Mouse (Mus musculus) limb, embryonic 11.5 days (tissue): ENCODE measurements around the gene Gorasp2. TPM values are rescaled to one million over a fixed set of nuclear protein-coding genes. Genes with fewer than 3 reads are reported as not detected.

Experiments used
- ATAC-seq: fragments of 200-750 bp; cut with Nextera tagmentation; 2 replicates; pipeline ENCODE4 v1.8.0; 2017; ENCODE audit warnings: low read depth; ENCODE audit not compliant: insufficient number of reproducible peaks, low FRiP score, low TSS enrichment
- DNase-seq: peaks from one replicate; pipeline ENCODE4 v3.0.0-alpha.2; 2015; ENCODE audit warnings: low spot score
- H3K27ac ChIP-seq: fragments of 300-500 bp; sonication (generic); replicated peaks from 2 replicates; pipeline ENCODE4 v1.5.1; 2014; ENCODE audit warnings: low read depth, mild to moderate bottlenecking, low read length
- H3K27me3 ChIP-seq: fragments of 300-500 bp; sonication (generic); 2 replicates; pipeline ENCODE4 v1.6.1; 2014; ENCODE audit warnings: mild to moderate bottlenecking, low read length, mixed read lengths; ENCODE audit not compliant: control insufficient read depth, insufficient read depth
- H3K36me3 ChIP-seq: fragments of 300-500 bp; sonication (generic); 2 replicates; pipeline ENCODE4 v1.6.1; 2014; ENCODE audit warnings: mild to moderate bottlenecking, low read length, moderate library complexity, mixed read lengths; ENCODE audit not compliant: control insufficient read depth, insufficient read depth
- H3K4me1 ChIP-seq: fragments of 300-500 bp; sonication (generic); 2 replicates; pipeline ENCODE4 v1.6.1; 2014; ENCODE audit warnings: low read length, mixed read lengths; ENCODE audit not compliant: control insufficient read depth, insufficient read depth
- H3K4me2 ChIP-seq: fragments of 300-500 bp; sonication (generic); 2 replicates; pipeline ENCODE4 v1.6.1; 2014; ENCODE audit warnings: low read depth, mild to moderate bottlenecking, moderate library complexity; ENCODE audit not compliant: severe bottlenecking
- H3K4me3 ChIP-seq: fragments of 300-500 bp; sonication (generic); 2 replicates; pipeline ENCODE4 v1.5.1; 2014; ENCODE audit warnings: low read depth, low read length
- H3K9ac ChIP-seq: fragments of 300-500 bp; sonication (generic); 2 replicates; pipeline ENCODE4 v1.6.1; 2014; ENCODE audit warnings: mild to moderate bottlenecking, low read length
- H3K9me3 ChIP-seq: fragments of 300-500 bp; sonication (generic); 2 replicates; pipeline ENCODE4 v1.6.1; 2016; ENCODE audit warnings: low read length; ENCODE audit not compliant: control insufficient read depth
- WGBS: fragments of 180-500 bp; shearing (Covaris S2); extraction: QIAGEN DNeasy Blood & Tissue Kit; methylation state at CpG from one replicate; pipeline ENCODE4 v1.1.7; 2014; 5-methylcytosine and 5-hydroxymethylcytosine counted together
- polyA plus RNA-seq: library from polyadenylated mRNA; unstranded; fragments of >200 nt; fragmentation: Nextera tagmentation; extraction: Ambion mirVana; gene quantifications from 2 replicates; pipeline ENCODE4 v1.2.1, GENCODE M21; 2014

The Gorasp2 gene
- polyA plus RNA-seq, 1 experiment from 2014 or later = 172 TPM

GRCm38 (mm10) chr2:70700851-70701250 lies 39.5 kb downstream of the Gorasp2 start:
- DNase-seq (no peak), ATAC-seq (no peak)
- no peaks in the 10 kb centered on the region for H3K4me1 ChIP-seq
- 90% methylated on average over 3 of the region's 3 CpGs for WGBS
- no peak overlapping the region for H3K27ac ChIP-seq
- H3K9ac ChIP-seq = no peak overlapping the region
- no peaks in the 10 kb centered on the region for H3K36me3 ChIP-seq
- H3K4me3 ChIP-seq = no peak overlapping the region
- no peaks in the 10 kb centered on the region for H3K27me3 ChIP-seq
- no peak overlapping the region for H3K4me2 ChIP-seq
- no peaks in the 10 kb centered on the region for H3K9me3 ChIP-seq

- Histone ChIP-seq H3K9ac (no peak overlapping the region), H3K9me3 (no peaks in the 10 kb centered on the region), H3K36me3 (no peaks in the 10 kb centered on the region), H3K4me3 (no peak overlapping the region), H3K4me1 (no peaks in the 10 kb centered on the region), H3K4me2 (no peak overlapping the region), H3K27me3 (no peaks in the 10 kb centered on the region), H3K27ac (no peak overlapping the region)
- WGBS = 70% methylated on average over 9 of the region's 9 CpGs
- ATAC-seq (no peak), DNase-seq (no peak)
Measured at GRCm38 (mm10) chr2:70701571-70701970, 40.2 kb downstream of the Gorasp2 start.

GRCm38 (mm10) chr2:70702403-70702802 lies 41.0 kb downstream of the Gorasp2 start:
- H3K9me3 ChIP-seq = no peaks in the 10 kb centered on the region
- H3K4me2 ChIP-seq = no peak overlapping the region
- H3K4me3 ChIP-seq = no peak overlapping the region
- DNase-seq (no peak), ATAC-seq (no peak)
- peaks cover 4% of the 10 kb centered on the region; the same call in 1 of the 2 replicates for H3K4me1 ChIP-seq
- 43% methylated on average over 5 of the region's 5 CpGs for WGBS
- no peak overlapping the region for H3K9ac ChIP-seq
- H3K27me3 ChIP-seq = no peaks in the 10 kb centered on the region
- H3K27ac ChIP-seq = no peak overlapping the region
- H3K36me3 ChIP-seq = no peaks in the 10 kb centered on the region

- WGBS = 72% methylated on average over 13 of the region's 13 CpGs
- no peak for DNase-seq
- no peak for ATAC-seq
- Histone ChIP-seq H3K27ac (no peak overlapping the region), H3K9me3 (no peaks in the 10 kb centered on the region), H3K36me3 (peaks cover 10% of the 10 kb centered on the region; the same call in 1 of the 2 replicates), H3K4me1 (peaks cover 5% of the 10 kb centered on the region; the same call in 1 of the 2 replicates), H3K27me3 (no peaks in the 10 kb centered on the region), H3K9ac (no peak overlapping the region), H3K4me3 (no peak overlapping the region), H3K4me2 (no peak overlapping the region)
Measured at GRCm38 (mm10) chr2:70708986-70709730, 47.8 kb downstream of the Gorasp2 start.

- no peak overlapping the region for H3K9ac ChIP-seq
- no peaks in the 10 kb centered on the region for H3K27me3 ChIP-seq
- no peak overlapping the region for H3K4me3 ChIP-seq
- no peaks in the 10 kb centered on the region for H3K9me3 ChIP-seq
- peaks cover 10% of the 10 kb centered on the region; the same call in 1 of the 2 replicates for H3K36me3 ChIP-seq
- DNase-seq (no peak), ATAC-seq (no peak)
- no peak overlapping the region for H3K4me2 ChIP-seq
- WGBS = 95% methylated on average over 7 of the region's 7 CpGs
- no peak overlapping the region for H3K27ac ChIP-seq
- peaks cover 5% of the 10 kb centered on the region; the same call in 1 of the 2 replicates for H3K4me1 ChIP-seq
Measured at GRCm38 (mm10) chr2:70710236-70710635, 48.9 kb downstream of the Gorasp2 start.

GRCm38 (mm10) chr2:70710878-70711277 lies 49.5 kb downstream of the Gorasp2 start:
- Histone ChIP-seq H3K4me1 (peaks cover 5% of the 10 kb centered on the region; the same call in 1 of the 2 replicates), H3K4me2 (no peak overlapping the region), H3K9ac (no peak overlapping the region), H3K9me3 (no peaks in the 10 kb centered on the region), H3K27me3 (no peaks in the 10 kb centered on the region), H3K27ac (no peak overlapping the region), H3K36me3 (peaks cover 12% of the 10 kb centered on the region; the same call in 1 of the 2 replicates), H3K4me3 (no peak overlapping the region)
- 94% methylated on average over 4 of the region's 4 CpGs for WGBS
- DNase-seq (no peak), ATAC-seq (no peak)

GRCm38 (mm10) chr2:70723610-70724243 lies 62.4 kb downstream of the Gorasp2 start:
- Histone ChIP-seq H3K9me3 (no peaks in the 10 kb centered on the region), H3K27me3 (no peaks in the 10 kb centered on the region), H3K27ac (no peak overlapping the region), H3K4me3 (no peak overlapping the region), H3K4me2 (no peak overlapping the region), H3K9ac (no peak overlapping the region), H3K36me3 (peaks cover 10% of the 10 kb centered on the region), H3K4me1 (no peaks in the 10 kb centered on the region)
- 93% methylated on average over 9 of the region's 9 CpGs for WGBS
- DNase-seq (no peak), ATAC-seq (no peak)

- ATAC-seq = no peak
- H3K36me3 ChIP-seq = peaks cover 6% of the 10 kb centered on the region; the same call in 1 of the 2 replicates
- 85% methylated on average over 2 of the region's 2 CpGs for WGBS
Measured at GRCm38 (mm10) chr2:70727089-70727488, 65.7 kb downstream of the Gorasp2 start.

More at GRCm38 (mm10) chr2:70727089-70727488, 65.7 kb downstream of the Gorasp2 start:
- Histone ChIP-seq H3K9me3 (no peaks in the 10 kb centered on the region), H3K4me3 (no peak overlapping the region), H3K9ac (no peak overlapping the region), H3K27ac (no peak overlapping the region), H3K27me3 (no peaks in the 10 kb centered on the region), H3K4me1 (no peaks in the 10 kb centered on the region), H3K4me2 (no peak overlapping the region)
- DNase-seq = no peak
